Mouse (Mus musculus): ENCODE measurements at regions not wholly inside any gene's neighbourhood (a gene's known extent, or its start where the extent isn't known, plus 50 kb on each side); places are given as distances from the start of the nearest gene placed in this dataset.

GRCm38 (mm10) chr5:76043521-76044510 is 65.6 kb upstream of the Kdr start:
- in situ Hi-C loops (cut with MboI; ENCODE audit: low pct_ligation_motif_present, low pct_unique_long_range_greater_than_20kb, low sequenced_read_pairs): no loop called here
- Histone ChIP-seq H3K27me3 (replicated peaks) (no peaks in the 10 kb centered on the region), H3K36me3 (replicated peaks in 1 of 2; ENCODE audit: control insufficient read depth in 1 of 2, insufficient read depth in 1 of 2, low read length in 1 of 2) (no peaks in the 10 kb centered on the region), H3K9ac (ENCODE audit: insufficient read depth, low read depth) (no peak overlapping the region), H3K4me2 (ENCODE audit: insufficient read depth, low read depth, poor library complexity, severe bottlenecking) (no peak overlapping the region), H3K27ac (ENCODE audit: insufficient read depth, low read depth) (no peak overlapping the region), H3K4me1 (ENCODE audit: control insufficient read depth in 1 of 2, insufficient read depth in 2 of 2) (peaks cover 4 to 23% of the 10 kb centered on the region in 2 experiments), H3K9me3 (replicated peaks; ENCODE audit: low read length) (no peaks in the 10 kb centered on the region), H3K4me3 (replicated peaks in 1 of 3; ENCODE audit: low read depth in 2 of 3, low read length in 2 of 3, poor library complexity in 1 of 3) (no peak overlapping the region), H3K79me2 (replicated peaks; ENCODE audit: control insufficient read depth, extremely low read depth, insufficient read depth, poor library complexity, severe bottlenecking) (no peaks in the 10 kb centered on the region)
- TF ChIP-seq RCOR1 (conservative IDR thresholded peaks at IDR 0.05; ENCODE audit: low read depth, low read length): no peak
- TF ChIP-seq E2F4 (IDR thresholded peaks at IDR 0.05; ENCODE audit: insufficient replicate concordance, low read depth, low read length): no peak
- TF ChIP-seq CTCF (conservative IDR thresholded peaks at IDR 0.05 in 1 of 2, IDR thresholded peaks at IDR 0.05 in 1 of 2; ENCODE audit: low read depth in 2 of 2, low read length in 2 of 2): no peak
- TF ChIP-seq UBTF (IDR thresholded peaks at IDR 0.05; ENCODE audit: low read depth, low read length): no peak
- no peak for TF ChIP-seq CHD1 (IDR thresholded peaks at IDR 0.05; ENCODE audit: low read depth, low read length)
- TF ChIP-seq MXI1 (IDR thresholded peaks at IDR 0.05; ENCODE audit: low read depth, low read length): no peak
- no peak for TF ChIP-seq MAZ (IDR thresholded peaks at IDR 0.05; ENCODE audit: low read depth, low read length)
- TF ChIP-seq MYC (IDR thresholded peaks at IDR 0.05; ENCODE audit: low read depth, low read length): no peak
- TF ChIP-seq POLR2A (IDR thresholded peaks at IDR 0.05; ENCODE audit: low read depth, low read length): no peak
- TF ChIP-seq USF2 (conservative IDR thresholded peaks at IDR 0.05; ENCODE audit: low read depth, low read length): no peak
- no peak for TF ChIP-seq NELFE (IDR thresholded peaks at IDR 0.05; ENCODE audit: low read depth, low read length)
- no peak for TF ChIP-seq PAX5 (IDR thresholded peaks at IDR 0.05; ENCODE audit: low read length)
- no peak for TF ChIP-seq JUND (conservative IDR thresholded peaks at IDR 0.05; ENCODE audit: low read depth, low read length)
- no peak for TF ChIP-seq EP300 (IDR thresholded peaks at IDR 0.05; ENCODE audit: low read length)
- no peak for TF ChIP-seq RAD21 (IDR thresholded peaks at IDR 0.05; ENCODE audit: low read depth, low read length)
- TF ChIP-seq SMC3 (IDR thresholded peaks at IDR 0.05; ENCODE audit: low read depth, low read length): no peak
- no peak for TF ChIP-seq BHLHE40 (IDR thresholded peaks at IDR 0.05; ENCODE audit: low read depth, low read length)
- no peak for TF ChIP-seq SIN3A (IDR thresholded peaks at IDR 0.05; ENCODE audit: low read length)
- TF ChIP-seq MAX (IDR thresholded peaks at IDR 0.05; ENCODE audit: low read length): no peak
- no peak for DNase-seq (ENCODE audit: extremely low read depth)
- dilution Hi-C loops (cut with MboI; ENCODE audit: extremely low pct_ligation_motif_present, extremely low pct_unique_long_range_greater_than_20kb, low sequenced_read_pairs): no loop called here

- H3K27ac ChIP-seq (ENCODE audit: insufficient read depth, low read depth): no peak overlapping the region
- no peak overlapping the region for H3K4me2 ChIP-seq (ENCODE audit: insufficient read depth, low read depth, poor library complexity, severe bottlenecking)
- H3K27me3 ChIP-seq (replicated peaks): no peaks in the 10 kb centered on the region
- no peaks in the 10 kb centered on the region for H3K9me3 ChIP-seq (replicated peaks; ENCODE audit: low read length)
- dilution Hi-C loops (cut with MboI; ENCODE audit: extremely low pct_ligation_motif_present, extremely low pct_unique_long_range_greater_than_20kb, low sequenced_read_pairs) (no loop called here), in situ Hi-C loops (cut with MboI; ENCODE audit: low pct_ligation_motif_present, low pct_unique_long_range_greater_than_20kb, low sequenced_read_pairs) (no loop called here)
- peak; percentile 45 for DNase-seq (ENCODE audit: extremely low read depth)
- no peaks in the 10 kb centered on the region for H3K36me3 ChIP-seq (replicated peaks in 1 of 2; ENCODE audit: control insufficient read depth in 1 of 2, insufficient read depth in 1 of 2, low read length in 1 of 2)
- no peaks in the 10 kb centered on the region for H3K79me2 ChIP-seq (replicated peaks; ENCODE audit: control insufficient read depth, extremely low read depth, insufficient read depth, poor library complexity, severe bottlenecking)
- H3K4me1 ChIP-seq (ENCODE audit: control insufficient read depth in 1 of 2, insufficient read depth in 2 of 2): peaks cover 0 to 4% of the 10 kb centered on the region in 2 experiments; a peak in 1 of 4 replicates
- no peak overlapping the region for H3K9ac ChIP-seq (ENCODE audit: insufficient read depth, low read depth)
- H3K4me3 ChIP-seq (replicated peaks in 1 of 3; ENCODE audit: low read depth in 2 of 3, low read length in 2 of 3, poor library complexity in 1 of 3): no peak overlapping the region
- TF ChIP-seq CTCF (conservative IDR thresholded peaks at IDR 0.05 in 1 of 2, IDR thresholded peaks at IDR 0.05 in 1 of 2; ENCODE audit: low read depth in 2 of 2, low read length in 2 of 2) (peak in 1 of 2 experiments; percentile 55; a peak in 3 of 4 replicates), ZNF384 (IDR thresholded peaks at IDR 0.05; ENCODE audit: low read depth, low read length) (no peak), CHD2 (IDR thresholded peaks at IDR 0.05; ENCODE audit: low read length) (no peak), HCFC1 (IDR thresholded peaks at IDR 0.05; ENCODE audit: low read depth, low read length) (no peak), SIN3A (IDR thresholded peaks at IDR 0.05; ENCODE audit: low read length) (no peak), ETS1 (conservative IDR thresholded peaks at IDR 0.05; ENCODE audit: low read depth, low read length) (no peak), E2F4 (IDR thresholded peaks at IDR 0.05; ENCODE audit: insufficient replicate concordance, low read depth, low read length) (no peak), MXI1 (IDR thresholded peaks at IDR 0.05; ENCODE audit: low read depth, low read length) (no peak), KAT2A (IDR thresholded peaks at IDR 0.05; ENCODE audit: insufficient replicate concordance, low read length) (no peak), NRF1 (IDR thresholded peaks at IDR 0.05; ENCODE audit: low read depth, low read length) (no peak), POLR2AphosphoS2 (IDR thresholded peaks at IDR 0.05; ENCODE audit: low read depth, low read length) (no peak), TBP (conservative IDR thresholded peaks at IDR 0.05; ENCODE audit: low read depth, low read length) (no peak), MEF2A (IDR thresholded peaks at IDR 0.05; ENCODE audit: borderline replicate concordance, low read depth, low read length) (no peak), ELF1 (IDR thresholded peaks at IDR 0.05; ENCODE audit: low read depth, low read length) (no peak), ZC3H11A (IDR thresholded peaks at IDR 0.05; ENCODE audit: low read depth, low read length) (no peak), BHLHE40 (IDR thresholded peaks at IDR 0.05; ENCODE audit: low read depth, low read length) (no peak), POLR2A (IDR thresholded peaks at IDR 0.05; ENCODE audit: low read depth, low read length) (no peak)
Measured at GRCm38 (mm10) chr5:76040454-76041203, 62.4 kb upstream of the Kdr start.
